Mouse (Mus musculus) midbrain, embryonic 11.5 days (tissue): ENCODE results near the gene Zfp326. TPM values are rescaled to one million over a fixed set of nuclear protein-coding genes. Genes with fewer than 3 reads are reported as not detected.
"Not testable (repeated sequence)": the region's sequence is repeated elsewhere in the genome, so short reads cannot be mapped to it uniquely, and the experiment has no call there.

Experiments used
- ATAC-seq: fragments of 200-750 bp; cut with Nextera tagmentation; 2 replicates; pipeline ENCODE4 v1.8.0; 2017; ENCODE audit warnings: moderate TSS enrichment, moderate library complexity; ENCODE audit not compliant: low FRiP score
- DNase-seq: peaks from one replicate; pipeline ENCODE4 v3.0.0; 2015; ENCODE audit warnings: low spot score; ENCODE audit errors: missing footprints
- H3K27ac ChIP-seq: fragments of 300-500 bp; sonication (generic); 2 replicates; pipeline ENCODE4 v1.5.1; 2014; ENCODE audit warnings: low read depth, low read length
- H3K27me3 ChIP-seq: fragments of 300-500 bp; sonication (generic); 2 replicates; pipeline ENCODE4 v1.6.1; 2014; ENCODE audit warnings: mild to moderate bottlenecking, low read length, moderate library complexity, mixed read lengths; ENCODE audit not compliant: control insufficient read depth, insufficient read depth
- H3K36me3 ChIP-seq: fragments of 300-500 bp; sonication (generic); 2 replicates; pipeline ENCODE4 v1.6.1; 2014; ENCODE audit warnings: mild to moderate bottlenecking, low read length, moderate library complexity, mixed read lengths; ENCODE audit not compliant: control insufficient read depth, insufficient read depth
- H3K4me1 ChIP-seq: fragments of 300-500 bp; sonication (generic); 2 replicates; pipeline ENCODE4 v1.6.1; 2014; ENCODE audit warnings: low read length; ENCODE audit not compliant: control insufficient read depth, insufficient read depth
- H3K4me2 ChIP-seq: fragments of 300-500 bp; sonication (generic); 2 replicates; pipeline ENCODE4 v1.6.1; 2014; ENCODE audit warnings: mild to moderate bottlenecking, moderate library complexity
- H3K4me3 ChIP-seq: fragments of 300-500 bp; sonication (generic); 2 replicates; pipeline ENCODE4 v1.5.1; 2014; ENCODE audit warnings: low read depth, low read length
- H3K9ac ChIP-seq: fragments of 300-500 bp; sonication (generic); 2 replicates; pipeline ENCODE4 v1.6.1; 2014; ENCODE audit warnings: low read length
- H3K9me3 ChIP-seq: fragments of 300-500 bp; sonication (generic); 2 replicates; pipeline ENCODE4 v1.6.1; 2016; ENCODE audit warnings: low read length; ENCODE audit not compliant: control insufficient read depth
- WGBS: fragments of 180-500 bp; shearing (Covaris S2); extraction: QIAGEN DNeasy Blood & Tissue Kit; methylation state at CpG from one replicate; pipeline ENCODE4 v1.1.7; 2014; 5-methylcytosine and 5-hydroxymethylcytosine counted together
- polyA plus RNA-seq: library from polyadenylated mRNA; unstranded; fragments of >200 nt; fragmentation: Nextera tagmentation; extraction: Ambion mirVana; gene quantifications from 2 replicates; pipeline ENCODE4 v1.2.1, GENCODE M21; 2014

Gene Zfp326
- polyA plus RNA-seq, 1 experiment from 2014 or later: 43.3 TPM

GRCm38 (mm10) chr5:105859716-105860460 lies 16.5 kb upstream of the Zfp326 start:
- 73% methylated on average over 11 of the region's 11 CpGs for WGBS
- H3K36me3 ChIP-seq: no peaks in the 10 kb centered on the region
- ATAC-seq (no peak), DNase-seq (peak; percentile 62)
- no peak overlapping the region for H3K27ac ChIP-seq
- H3K9ac ChIP-seq: no peak overlapping the region
- no peak overlapping the region for H3K4me3 ChIP-seq
- H3K9me3 ChIP-seq: no peaks in the 10 kb centered on the region
- no peaks in the 10 kb centered on the region for H3K4me1 ChIP-seq
- H3K27me3 ChIP-seq: no peaks in the 10 kb centered on the region
- no peak overlapping the region for H3K4me2 ChIP-seq

DNA sequence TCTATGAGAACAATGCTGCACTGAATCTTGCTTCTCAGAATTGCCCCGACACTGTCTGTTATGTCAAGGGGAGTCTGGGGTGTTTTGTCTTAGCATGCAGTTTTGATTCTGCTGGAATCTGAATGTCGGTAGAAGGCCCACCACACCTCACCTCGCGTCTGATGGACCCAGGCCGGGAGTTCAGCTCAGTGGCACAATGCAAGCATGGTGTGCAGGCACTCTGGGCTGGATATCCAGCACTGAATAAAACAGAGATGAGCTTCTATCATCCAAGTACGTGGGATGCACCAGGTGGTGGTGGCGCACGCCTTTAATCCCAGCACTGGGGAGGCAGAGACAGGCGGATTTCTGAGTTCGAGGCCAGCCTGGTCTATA lies 15.9 kb upstream of the Zfp326 start:
- H3K27me3 ChIP-seq: no peaks in the 10 kb centered on the region
- no peak overlapping the region for H3K27ac ChIP-seq
- H3K4me2 ChIP-seq: no peak overlapping the region
- DNase-seq (peak; percentile 67), ATAC-seq (no peak)
- WGBS: 90% methylated on average over 10 of the region's 10 CpGs
- H3K9ac ChIP-seq: no peak overlapping the region
- no peaks in the 10 kb centered on the region for H3K36me3 ChIP-seq
- no peaks in the 10 kb centered on the region for H3K9me3 ChIP-seq
- no peak overlapping the region for H3K4me3 ChIP-seq
- no peaks in the 10 kb centered on the region for H3K4me1 ChIP-seq

DNA sequence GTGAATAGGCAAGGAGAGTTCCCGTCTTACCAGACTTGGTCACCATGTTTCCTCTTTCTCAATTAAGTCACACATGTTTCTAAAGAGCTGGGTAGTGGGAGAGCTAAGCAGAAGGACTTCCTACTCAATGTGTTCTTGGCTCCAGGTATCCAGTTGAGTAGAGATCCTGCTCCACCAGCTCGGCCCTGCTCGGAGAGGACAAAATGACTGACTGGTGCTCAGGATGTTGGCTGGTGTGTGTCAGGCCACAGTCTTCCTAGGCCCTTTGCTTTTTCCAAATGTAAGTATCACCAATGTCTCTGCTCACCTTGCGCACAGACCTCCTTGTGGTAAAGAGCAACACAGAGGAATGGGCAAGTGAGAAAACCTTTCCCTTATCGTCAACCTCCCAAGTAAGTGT lies 14.7 kb upstream of the Zfp326 start:
- no peaks in the 10 kb centered on the region for H3K4me1 ChIP-seq
- no peak overlapping the region for H3K27ac ChIP-seq
- H3K36me3 ChIP-seq: no peaks in the 10 kb centered on the region
- ATAC-seq (no peak), DNase-seq (peak; percentile 17)
- WGBS: 95% methylated on average over 5 of the region's 5 CpGs
- no peaks in the 10 kb centered on the region for H3K27me3 ChIP-seq
- no peak overlapping the region for H3K4me2 ChIP-seq
- H3K9me3 ChIP-seq: no peaks in the 10 kb centered on the region
- no peak overlapping the region for H3K9ac ChIP-seq
- H3K4me3 ChIP-seq: no peak overlapping the region

GRCm38 (mm10) chr5:105865110-105865628 lies 11.2 kb upstream of the Zfp326 start:
- H3K4me3 ChIP-seq, H3K4me2 ChIP-seq, H3K9me3 ChIP-seq, H3K27ac ChIP-seq, H3K9ac ChIP-seq, H3K27me3 ChIP-seq, ATAC-seq, H3K4me1 ChIP-seq, H3K36me3 ChIP-seq: not testable (repeated sequence)
- DNase-seq: peak; percentile 75
- WGBS: 41% methylated on average over 5 of the region's 5 CpGs

DNA sequence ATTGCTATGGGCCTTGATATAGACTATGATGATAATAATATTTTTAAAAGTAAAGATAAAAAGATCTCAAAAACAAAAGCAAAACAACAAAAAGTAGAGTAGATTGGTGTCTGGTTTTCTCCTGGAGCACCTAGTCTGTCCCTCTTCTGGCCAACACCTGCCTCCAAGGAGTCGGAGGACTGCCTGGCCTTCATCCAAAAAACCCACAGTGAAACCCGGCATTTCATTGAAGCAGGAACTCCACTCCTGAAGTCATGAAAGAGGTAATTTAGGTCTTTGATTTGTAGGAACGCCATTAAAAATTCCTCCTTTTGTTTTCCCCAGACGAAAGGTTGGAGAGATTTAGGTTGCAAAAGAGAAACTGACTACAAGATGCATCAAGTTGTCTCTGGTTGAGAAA lies 8.9 kb upstream of the Zfp326 start:
- no peaks in the 10 kb centered on the region for H3K9me3 ChIP-seq
- 73% methylated on average over 4 of the region's 4 CpGs for WGBS
- ATAC-seq (no peak), DNase-seq (no peak)
- no peak overlapping the region for H3K9ac ChIP-seq
- H3K27ac ChIP-seq: no peak overlapping the region
- no peak overlapping the region for H3K4me2 ChIP-seq
- H3K36me3 ChIP-seq: no peaks in the 10 kb centered on the region
- H3K4me3 ChIP-seq: no peak overlapping the region
- no peaks in the 10 kb centered on the region for H3K4me1 ChIP-seq
- H3K27me3 ChIP-seq: no peaks in the 10 kb centered on the region

- no peaks in the 10 kb centered on the region for H3K9me3 ChIP-seq
- peak; percentile 76 for DNase-seq
- no peak overlapping the region for H3K9ac ChIP-seq
- no peak overlapping the region for H3K4me2 ChIP-seq
- H3K27me3 ChIP-seq: no peaks in the 10 kb centered on the region
- WGBS: 88% methylated on average over 16 of the region's 16 CpGs
- no peaks in the 10 kb centered on the region for H3K36me3 ChIP-seq
- no peak overlapping the region for H3K27ac ChIP-seq
- no peak overlapping the region for H3K4me3 ChIP-seq
- no peaks in the 10 kb centered on the region for H3K4me1 ChIP-seq
- no peak for ATAC-seq
Measured at GRCm38 (mm10) chr5:105867841-105868447, 8.4 kb upstream of the Zfp326 start.

DNA sequence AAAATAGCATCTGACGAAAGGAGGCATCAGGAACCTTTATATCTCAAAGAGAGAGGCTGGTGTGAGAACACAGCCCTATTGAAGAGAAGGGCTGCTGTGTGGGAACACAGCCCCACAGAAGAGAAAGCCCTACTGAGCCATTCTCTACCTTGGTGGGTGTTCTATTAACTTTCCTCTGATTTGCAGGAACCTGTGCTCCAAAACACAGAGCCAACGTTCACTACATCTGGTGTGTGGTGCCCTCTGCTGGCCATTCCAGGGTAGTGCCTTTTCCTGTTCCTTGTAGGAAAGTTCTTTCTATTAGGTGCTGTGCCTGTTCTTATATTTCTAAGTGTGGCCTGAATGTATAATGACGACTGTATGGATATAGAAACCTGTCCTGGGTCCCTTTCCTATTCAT lies 7.8 kb upstream of the Zfp326 start:
- 24% methylated on average over 3 of the region's 3 CpGs for WGBS
- H3K9me3 ChIP-seq: no peaks in the 10 kb centered on the region
- H3K4me2 ChIP-seq: no peak overlapping the region
- H3K27me3 ChIP-seq: no peaks in the 10 kb centered on the region
- ATAC-seq: peak; percentile 57; the same call in 1 of the 2 replicates
- no peak overlapping the region for H3K27ac ChIP-seq
- H3K36me3 ChIP-seq: no peaks in the 10 kb centered on the region
- H3K9ac ChIP-seq: no peak overlapping the region
- H3K4me1 ChIP-seq: no peaks in the 10 kb centered on the region
- no peak overlapping the region for H3K4me3 ChIP-seq
- peak; percentile 98 for DNase-seq

DNA sequence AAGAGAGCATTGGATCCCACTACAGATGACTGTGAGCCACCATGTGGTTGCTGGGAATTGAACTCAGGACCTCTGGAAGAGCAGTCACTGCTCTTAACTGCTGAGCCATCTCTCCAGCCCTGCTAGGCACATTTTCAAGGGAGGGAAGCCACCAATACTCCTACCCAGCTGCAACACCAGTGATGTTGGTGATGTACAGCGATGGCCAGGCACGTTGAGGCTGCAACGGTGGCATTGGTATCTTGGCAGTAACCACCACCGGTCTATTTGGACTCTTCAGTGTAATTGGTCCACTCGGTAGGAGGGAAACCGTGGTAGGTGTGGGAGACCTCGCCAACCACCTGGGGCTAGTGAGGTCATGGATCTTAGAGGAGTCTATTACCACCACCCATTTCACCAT lies 6.6 kb upstream of the Zfp326 start:
- H3K4me2 ChIP-seq: no peak overlapping the region
- 91% methylated on average over 7 of the region's 7 CpGs for WGBS
- H3K4me3 ChIP-seq: no peak overlapping the region
- H3K4me1 ChIP-seq: no peaks in the 10 kb centered on the region
- H3K27ac ChIP-seq: no peak overlapping the region
- no peaks in the 10 kb centered on the region for H3K27me3 ChIP-seq
- H3K9me3 ChIP-seq: no peaks in the 10 kb centered on the region
- no peak for ATAC-seq
- DNase-seq: no peak
- no peak overlapping the region for H3K9ac ChIP-seq
- no peaks in the 10 kb centered on the region for H3K36me3 ChIP-seq

DNA sequence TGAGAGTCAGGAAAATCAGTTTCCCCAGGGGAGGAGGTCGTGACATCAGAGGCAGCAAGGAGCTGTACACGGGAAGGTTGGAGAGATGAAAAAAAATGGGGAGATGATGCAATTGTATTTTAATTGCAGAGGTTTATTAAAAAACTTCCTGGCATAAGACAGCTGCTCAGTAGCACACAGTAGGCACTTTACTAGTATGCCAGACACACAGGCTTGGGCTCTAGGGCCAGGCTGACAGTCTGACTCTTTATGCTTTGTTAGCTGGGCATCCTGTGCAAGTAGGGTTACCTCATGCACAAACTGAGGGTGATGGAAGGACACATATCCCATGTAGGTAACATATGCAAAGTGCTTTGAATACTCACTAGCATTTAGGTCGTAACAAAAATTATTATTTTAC lies 5.2 kb upstream of the Zfp326 start:
- H3K9ac ChIP-seq: no peak overlapping the region
- no peaks in the 10 kb centered on the region for H3K9me3 ChIP-seq
- no peaks in the 10 kb centered on the region; the same call in 1 of the 2 replicates for H3K27me3 ChIP-seq
- H3K4me3 ChIP-seq: no peak overlapping the region
- no peak overlapping the region for H3K4me2 ChIP-seq
- DNase-seq (no peak), ATAC-seq (no peak)
- H3K36me3 ChIP-seq: no peaks in the 10 kb centered on the region
- 76% methylated on average over 3 of the region's 3 CpGs for WGBS
- H3K27ac ChIP-seq: no peak overlapping the region
- peaks cover 4% of the 10 kb centered on the region; the same call in 1 of the 2 replicates for H3K4me1 ChIP-seq
